Mouse (Mus musculus) brain, embryonic 14.5 days (tissue): ENCODE results near the gene Car12. TPM values are rescaled to one million over a fixed set of nuclear protein-coding genes. Genes with fewer than 3 reads are reported as not detected.
A peak's percentile ranks its signal among the peaks of the same experiment; 100 is the strongest.

Experiments used
- DNase-seq: peaks from one replicate; pipeline ENCODE4 v3.0.0-alpha.2; 2011; ENCODE audit warnings: low read depth
- CTCF ChIP-seq: fragments of 200-500 bp; IDR thresholded peaks from 2 replicates; pipeline ENCODE4 v1.5.1; 2012; ENCODE audit warnings: inconsistent platforms, mild to moderate bottlenecking, moderate library complexity, borderline replicate concordance; ENCODE audit not compliant: insufficient read depth, insufficient read length; ENCODE audit errors: extremely low read depth
- POLR2A ChIP-seq: fragments of 200-500 bp; IDR thresholded peaks from 2 replicates; pipeline ENCODE4 v1.6.1; 2012; ENCODE audit warnings: mild to moderate bottlenecking, inconsistent platforms, borderline replicate concordance; ENCODE audit not compliant: poor library complexity, insufficient read depth, insufficient read length, severe bottlenecking; ENCODE audit errors: extremely low read depth
- polyA plus RNA-seq: library from polyadenylated mRNA; depleted of rRNA; stranded (reverse); fragments of >200 nt; gene quantifications from 2 replicates; pipeline ENCODE4 v1.2.3, GENCODE M21; 2012; rRNA removed

Car12 gene
- 6.0 and 9.2 TPM in 2 replicates for polyA plus RNA-seq

DNA sequence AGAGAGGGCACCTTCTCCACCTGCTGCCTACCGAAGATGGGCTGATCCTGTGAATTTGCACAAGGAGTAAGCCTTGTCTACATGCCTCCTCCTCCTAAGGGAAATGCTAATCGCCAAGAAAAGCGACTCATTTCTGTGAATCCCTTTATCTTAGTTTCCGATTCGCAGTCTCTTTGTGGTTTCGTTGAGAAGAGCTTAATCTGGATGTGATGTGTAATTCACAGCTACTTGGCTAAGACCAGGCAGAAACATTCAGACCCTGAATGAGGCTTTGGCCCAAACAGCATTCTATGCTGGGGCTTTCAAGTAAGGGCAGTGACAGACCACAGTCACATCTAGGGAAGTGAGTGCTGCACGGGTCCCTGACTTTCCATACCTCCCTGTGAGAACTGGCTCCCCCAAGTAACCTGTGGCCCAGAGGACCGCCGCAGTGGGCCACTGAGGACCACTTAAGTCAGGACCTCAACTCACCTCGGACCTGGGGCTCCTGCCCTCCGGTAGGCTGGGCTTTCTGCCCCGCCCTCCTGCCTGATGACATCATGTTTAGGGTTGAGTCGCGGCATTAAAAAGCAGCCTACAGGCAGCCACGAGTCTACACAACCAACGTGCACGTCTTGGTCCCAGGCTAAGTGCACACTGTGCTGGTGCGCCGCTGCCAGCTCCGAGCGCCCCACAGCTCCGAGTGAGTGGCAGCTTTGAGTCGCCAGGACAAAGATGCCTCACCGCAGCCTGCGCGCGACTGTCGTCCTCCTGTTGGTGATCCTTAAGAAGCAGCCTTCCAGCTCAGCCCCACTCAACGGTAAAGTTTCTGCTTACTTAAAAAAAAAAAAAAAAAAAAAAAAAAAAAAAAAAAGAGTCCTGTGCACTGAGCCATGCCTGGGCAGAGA lies at the start of gene Car12:
TSS of gene Car12 (plus strand) at position 552 of the 887 bp plus-strand sequence.
- peak; percentile 69 for DNase-seq

DNA sequence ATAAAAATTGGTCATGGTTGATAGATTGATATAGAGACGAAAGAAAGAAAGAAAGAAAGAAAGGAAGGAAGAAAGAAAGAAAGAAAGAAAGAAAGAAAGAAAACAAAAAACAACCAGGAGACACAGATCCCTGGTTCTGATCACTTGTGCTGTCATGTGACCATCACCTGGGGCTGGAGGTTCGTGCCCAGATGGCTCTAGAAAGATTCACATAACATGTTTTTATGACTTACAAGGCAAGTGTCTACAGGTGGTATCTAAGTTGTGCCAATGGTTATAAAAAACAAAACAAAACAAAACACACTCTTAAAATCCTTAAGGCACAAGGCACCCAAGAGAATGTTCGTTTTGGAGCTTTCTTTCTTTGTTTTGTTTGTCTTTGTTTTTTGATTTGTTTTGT lies 49.7 kb upstream of the Car12 start:
- DNase-seq = no peak
- TF ChIP-seq POLR2A (no peak), CTCF (no peak)

More for the DNA sequence above, at the start of gene Car12:
- TF ChIP-seq POLR2A (no peak), CTCF (peak; percentile 4; the same call in 1 of the 2 replicates)

DNA sequence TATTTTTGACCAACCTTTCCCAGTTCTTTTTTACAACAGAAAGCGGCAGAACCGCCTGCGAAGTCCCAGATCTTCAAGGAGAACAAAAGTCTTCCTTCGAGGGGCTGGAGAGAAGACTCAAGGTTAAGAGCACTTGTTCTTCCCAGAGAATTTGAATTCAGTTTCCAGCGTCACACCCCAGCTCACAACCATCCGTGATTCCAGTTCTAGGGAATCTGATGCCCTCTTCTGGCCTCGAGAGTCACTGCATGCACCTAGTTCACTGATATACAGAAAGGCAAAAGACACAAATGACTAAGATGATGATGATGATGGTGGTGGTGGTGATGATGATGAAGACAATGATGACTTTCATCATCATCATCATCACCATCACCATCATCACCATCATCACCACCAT lies 48.9 kb upstream of the Car12 start:
- DNase-seq = no peak
- no peak for TF ChIP-seq POLR2A
- peak; percentile 10; the same call in 1 of the 2 replicates for TF ChIP-seq CTCF

DNA sequence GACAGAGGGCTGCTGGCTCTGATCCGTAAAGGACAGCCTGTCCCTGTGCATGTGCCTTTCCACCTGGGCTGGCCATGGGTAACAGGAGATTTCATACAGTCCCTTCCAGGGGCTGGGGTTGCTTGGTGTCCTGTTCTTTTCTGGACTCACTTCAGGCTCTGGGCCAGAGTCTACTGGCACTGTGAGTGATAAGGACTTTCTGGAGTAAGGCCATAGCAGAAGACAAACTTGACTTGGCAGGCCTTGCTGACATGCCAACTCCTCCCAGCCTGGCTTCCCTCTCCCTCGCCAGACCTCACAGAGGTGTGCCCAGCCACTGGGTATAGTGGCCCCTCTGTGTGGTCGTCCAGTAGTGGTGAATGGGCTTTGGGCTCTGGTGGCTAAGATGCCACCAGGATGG lies 47.3 kb upstream of the Car12 start:
- TF ChIP-seq POLR2A = no peak
- no peak for TF ChIP-seq CTCF
- DNase-seq = no peak

DNA sequence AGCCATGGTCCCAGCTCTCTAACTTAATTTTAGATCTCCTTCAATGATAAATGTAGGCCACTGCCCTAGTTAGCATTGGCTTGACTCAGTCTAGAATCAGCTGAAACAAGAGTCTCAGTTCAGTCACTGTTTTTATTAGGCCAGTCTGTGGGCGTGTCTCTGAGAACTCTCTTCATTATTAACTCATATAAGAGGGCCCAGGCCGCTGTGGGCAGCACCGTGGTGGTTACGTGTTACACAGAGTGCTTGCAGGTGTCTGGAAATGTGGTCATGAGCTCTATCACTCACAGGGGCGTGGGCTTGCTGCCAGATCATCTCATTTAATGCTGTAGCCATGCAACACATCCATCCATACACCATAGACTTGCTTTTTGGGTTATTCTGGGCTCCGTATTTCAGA lies 46.4 kb upstream of the Car12 start:
- DNase-seq = no peak
- TF ChIP-seq POLR2A = no peak
- no peak for TF ChIP-seq CTCF

DNA sequence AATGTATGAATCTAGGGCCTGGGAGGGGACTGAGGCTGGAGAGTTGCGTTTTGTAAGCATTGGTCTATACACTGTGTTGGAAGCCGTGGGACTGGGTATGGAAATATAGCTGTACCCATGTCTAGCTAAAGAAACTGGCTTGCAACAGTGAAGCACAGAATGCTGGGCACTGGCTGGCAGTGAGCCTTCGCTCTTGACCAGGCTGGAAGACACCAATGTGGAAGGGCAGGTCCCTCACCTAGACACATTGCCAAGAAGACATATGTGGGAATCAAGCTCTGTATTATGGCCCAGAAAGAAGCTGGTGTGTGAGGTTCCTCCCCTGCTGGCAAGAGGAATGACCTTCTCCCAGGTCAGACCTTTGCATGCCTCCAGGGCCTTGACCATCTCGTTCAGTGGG lies 45.6 kb upstream of the Car12 start:
- no peak for DNase-seq
- TF ChIP-seq POLR2A (no peak), CTCF (no peak)

DNA sequence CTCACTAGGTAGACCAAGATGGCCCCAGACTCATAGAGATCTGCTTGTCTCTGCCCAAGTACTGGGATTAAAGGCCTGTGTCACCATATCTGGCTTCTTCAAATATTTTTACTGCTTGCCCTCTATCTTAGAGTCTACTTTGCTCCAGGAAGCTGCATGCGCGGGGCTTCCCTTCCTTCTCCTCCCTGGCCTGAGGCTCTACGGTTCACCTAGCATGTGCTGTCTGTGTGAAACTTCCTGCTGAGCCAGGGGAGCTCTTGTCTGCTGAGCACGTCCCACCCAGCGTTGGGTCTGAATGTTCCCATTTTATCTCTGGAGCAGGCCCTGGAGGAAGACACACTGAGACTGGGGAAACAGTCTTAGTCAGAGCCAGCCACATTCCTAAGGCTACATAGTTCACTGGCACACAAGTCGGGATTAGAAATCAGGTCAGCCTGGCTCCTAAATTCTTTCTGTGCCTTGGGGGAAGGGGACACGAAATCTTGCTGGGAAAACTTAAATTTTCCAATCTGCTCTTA lies 43.9 kb upstream of the Car12 start:
- no peak for DNase-seq
- TF ChIP-seq CTCF = no peak
- TF ChIP-seq POLR2A = no peak

DNA sequence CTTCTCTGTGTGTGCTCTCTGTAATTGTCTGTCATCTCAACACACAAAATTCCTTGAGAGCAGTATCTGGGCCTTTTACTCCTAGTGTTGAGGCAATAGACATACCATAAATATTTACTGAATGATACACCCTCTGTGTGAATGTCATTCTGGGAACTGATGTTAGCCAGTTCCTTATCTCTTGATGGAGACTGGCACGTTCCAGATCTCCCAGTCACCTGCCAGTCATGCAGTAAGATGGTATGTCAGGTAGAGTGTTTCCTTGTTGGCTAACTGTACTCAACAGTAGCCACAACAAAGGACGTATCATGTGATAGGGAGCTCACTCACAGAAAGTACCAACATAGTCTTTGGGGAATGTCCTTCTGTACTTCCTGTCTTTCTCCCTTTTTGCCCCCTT lies 39.7 kb upstream of the Car12 start:
- TF ChIP-seq CTCF (no peak), POLR2A (no peak)
- no peak for DNase-seq

DNA sequence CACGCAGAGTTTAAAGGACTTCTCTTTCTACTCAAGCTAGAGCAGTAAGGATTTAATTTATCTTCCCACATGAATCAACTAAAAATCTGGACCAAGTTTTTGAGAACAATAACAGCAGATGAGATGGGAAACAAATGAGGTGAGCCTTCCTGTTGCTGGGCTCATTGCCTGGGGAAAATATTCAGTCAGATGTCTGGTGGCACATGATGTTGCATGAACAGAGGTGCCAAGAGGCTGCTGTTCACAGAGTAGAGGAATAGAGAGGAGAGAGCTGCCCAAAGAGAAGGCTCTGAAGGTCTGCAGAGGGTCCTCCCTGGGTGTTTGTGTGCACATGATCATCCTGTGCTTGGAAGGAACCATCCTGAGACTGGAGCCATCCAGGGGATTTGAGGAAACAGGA lies 37.9 kb upstream of the Car12 start:
- TF ChIP-seq POLR2A = no peak
- TF ChIP-seq CTCF = no peak
- no peak for DNase-seq

DNA sequence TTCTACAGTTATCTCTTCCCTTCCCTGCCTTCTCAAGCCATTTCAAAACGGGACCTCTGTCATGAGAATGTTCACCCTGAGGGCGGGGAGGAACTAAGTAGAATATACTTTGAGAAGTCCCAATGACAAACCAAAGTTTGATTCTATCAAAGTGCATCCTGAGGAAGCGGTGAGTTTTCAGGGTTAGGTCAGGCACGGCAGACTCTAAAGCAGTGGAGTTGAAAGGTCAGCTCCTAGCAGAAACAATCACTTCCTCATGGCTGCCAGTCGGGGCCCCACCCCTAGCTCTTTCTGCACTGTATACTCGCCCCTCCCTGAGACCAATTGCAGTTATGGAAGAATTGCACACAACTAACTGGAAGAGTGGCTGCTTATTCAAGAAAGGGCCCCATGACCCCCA lies 33.4 kb upstream of the Car12 start:
- TF ChIP-seq CTCF (no peak), POLR2A (no peak)
- no peak for DNase-seq

DNA sequence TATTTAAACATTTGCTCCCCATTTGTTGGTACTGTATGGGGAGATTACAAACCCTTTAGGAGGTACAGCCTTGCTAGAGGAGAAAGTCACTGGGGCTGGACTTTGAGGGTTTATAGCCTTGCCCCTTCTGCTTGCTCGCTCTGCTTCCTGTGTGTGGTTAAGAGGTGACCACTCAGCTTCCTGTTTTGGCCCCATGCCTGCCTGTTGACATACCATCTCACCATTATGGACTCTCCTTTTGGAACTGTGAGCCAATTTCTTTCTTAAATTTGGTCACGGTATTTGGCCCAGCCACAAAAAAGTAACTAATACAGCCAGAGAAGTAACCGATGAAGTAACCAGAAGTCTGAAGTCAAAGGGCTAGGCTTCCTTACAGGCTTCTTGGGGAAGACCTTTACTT lies 30.7 kb upstream of the Car12 start:
- no peak for DNase-seq
- no peak for TF ChIP-seq POLR2A
- TF ChIP-seq CTCF = no peak

DNA sequence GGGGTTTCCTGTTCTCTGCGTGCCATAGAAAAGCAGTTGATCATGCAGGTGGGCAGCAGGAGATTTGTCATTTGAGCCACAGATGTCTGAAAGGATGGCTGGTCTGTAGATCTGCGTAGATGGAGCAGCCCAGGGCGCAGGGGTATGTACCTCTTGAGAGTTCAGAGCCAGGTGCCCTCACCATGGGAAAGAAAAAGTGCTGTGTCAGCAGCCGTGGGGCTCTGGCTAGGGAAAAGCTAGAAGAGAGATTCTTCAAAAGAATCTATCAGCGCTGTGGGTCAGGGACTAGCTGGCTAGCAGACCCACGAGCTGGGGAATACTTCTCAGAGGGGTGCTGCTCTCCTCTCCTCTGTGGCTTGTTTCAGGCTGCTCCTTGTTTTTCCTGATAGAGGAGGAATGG lies 27.8 kb upstream of the Car12 start:
- no peak for TF ChIP-seq POLR2A

More for the DNA sequence above, 27.8 kb upstream of the Car12 start:
- no peak for DNase-seq
